Mouse (Mus musculus) embryonic fibroblast, embryonic 13.5 days (primary cell): ENCODE results near the gene Dera. TPM values are rescaled to one million over a fixed set of nuclear protein-coding genes. Genes with fewer than 3 reads are reported as not detected.

Experiments used
- H3K27ac ChIP-seq: 2 replicates; pipeline ENCODE4 v1.5.1; 2012; ENCODE audit warnings: low read length, control low read depth, inconsistent platforms; ENCODE audit not compliant: insufficient read depth
- H3K4me1 ChIP-seq: 2 replicates; pipeline ENCODE4 v1.6.1; 2011; ENCODE audit warnings: low read length; ENCODE audit not compliant: control insufficient read depth, insufficient read depth
- H3K4me3 ChIP-seq: 2 replicates; pipeline ENCODE4 v1.5.1; 2011; ENCODE audit warnings: mild to moderate bottlenecking, control low read depth, low read length; ENCODE audit not compliant: insufficient read depth
- CTCF ChIP-seq: IDR thresholded peaks from 2 replicates; pipeline ENCODE4 v1.5.1; 2011; ENCODE audit warnings: mild to moderate bottlenecking, control low read depth, low read length, moderate library complexity, borderline replicate concordance; ENCODE audit not compliant: insufficient read depth
- POLR2A ChIP-seq: IDR thresholded peaks from 2 replicates; pipeline ENCODE4 v1.6.1; 2011; ENCODE audit warnings: low read depth, mild to moderate bottlenecking, control low read depth, low read length, moderate library complexity
- polyA plus RNA-seq: library from polyadenylated mRNA; stranded (reverse); fragments of >200 nt; gene quantifications from 2 replicates; pipeline ENCODE4 v1.2.4, GENCODE M21; 2011; ENCODE audit warnings: low read depth; ENCODE audit not compliant: missing spikeins, insufficient read length

The Dera gene
- polyA plus RNA-seq, 1 experiment, result 24.4 TPM

GRCm38 (mm10) chr6:137756310-137756709, 2.0 kb downstream of the Dera start:
- Histone ChIP-seq H3K4me3 (no peak overlapping the region), H3K4me1 (no peaks in the 10 kb centered on the region), H3K27ac (no peak overlapping the region)
- TF ChIP-seq POLR2A, result no peak
- TF ChIP-seq CTCF, result no peak

- TF ChIP-seq POLR2A (no peak), CTCF (no peak)
- H3K4me3 ChIP-seq, result no peak overlapping the region
- no peak overlapping the region for H3K27ac ChIP-seq
- H3K4me1 ChIP-seq, result no peaks in the 10 kb centered on the region
Measured at GRCm38 (mm10) chr6:137757891-137758290, 3.5 kb downstream of the Dera start.

GRCm38 (mm10) chr6:137759681-137760080, 5.3 kb downstream of the Dera start:
- Histone ChIP-seq H3K4me1 (no peaks in the 10 kb centered on the region), H3K27ac (no peak overlapping the region), H3K4me3 (no peak overlapping the region)
- TF ChIP-seq CTCF (no peak), POLR2A (no peak)

GRCm38 (mm10) chr6:137760966-137761365, 6.6 kb downstream of the Dera start:
- no peak overlapping the region for H3K4me3 ChIP-seq
- no peak overlapping the region for H3K27ac ChIP-seq
- no peaks in the 10 kb centered on the region for H3K4me1 ChIP-seq
- TF ChIP-seq POLR2A, result no peak
- no peak for TF ChIP-seq CTCF

- no peak overlapping the region for H3K4me3 ChIP-seq
- H3K4me1 ChIP-seq, result no peaks in the 10 kb centered on the region
- TF ChIP-seq POLR2A (no peak), CTCF (no peak)
- no peak overlapping the region for H3K27ac ChIP-seq
Measured at GRCm38 (mm10) chr6:137764572-137765210, 10.3 kb downstream of the Dera start.

- Histone ChIP-seq H3K4me1 (no peaks in the 10 kb centered on the region), H3K27ac (no peak overlapping the region), H3K4me3 (no peak overlapping the region)
- TF ChIP-seq CTCF (no peak), POLR2A (no peak)
Measured at GRCm38 (mm10) chr6:137766177-137766576, 11.8 kb downstream of the Dera start.

- Histone ChIP-seq H3K4me1 (no peaks in the 10 kb centered on the region), H3K27ac (no peak overlapping the region), H3K4me3 (no peak overlapping the region)
- TF ChIP-seq CTCF, result no peak
- no peak for TF ChIP-seq POLR2A
Measured at GRCm38 (mm10) chr6:137771621-137772250, 17.4 kb downstream of the Dera start.

- Histone ChIP-seq H3K4me1 (no peaks in the 10 kb centered on the region), H3K4me3 (no peak overlapping the region), H3K27ac (no peak overlapping the region)
- TF ChIP-seq CTCF, result no peak
- no peak for TF ChIP-seq POLR2A
Measured at GRCm38 (mm10) chr6:137772918-137773636, 18.7 kb downstream of the Dera start.

- Histone ChIP-seq H3K4me3 (no peak overlapping the region), H3K27ac (no peak overlapping the region), H3K4me1 (no peaks in the 10 kb centered on the region)
- TF ChIP-seq POLR2A (no peak), CTCF (no peak)
Measured at GRCm38 (mm10) chr6:137773637-137774028, 19.3 kb downstream of the Dera start.

- no peak for TF ChIP-seq POLR2A
- TF ChIP-seq CTCF, result no peak
- Histone ChIP-seq H3K27ac (no peak overlapping the region), H3K4me3 (no peak overlapping the region), H3K4me1 (no peaks in the 10 kb centered on the region)
Measured at GRCm38 (mm10) chr6:137774166-137774565, 19.8 kb downstream of the Dera start.
